Mouse (Mus musculus) fibroblast of lung, adult 2 months (primary cell): Measurements from ENCODE around the gene Galntl6.

Source experiments
- DNase-seq: peaks from one replicate; pipeline ENCODE4 v3.0.0-alpha.2; 2011; ENCODE audit warnings: low read depth

Gene Galntl6

GRCm38 (mm10) chr8:57962286-57963110 lies 949.9 kb downstream of the Galntl6 start:
- no peak for DNase-seq

- no peak for DNase-seq
Observed at GRCm38 (mm10) chr8:57959136-57959535, 953.3 kb downstream of the Galntl6 start.

- DNase-seq, result no peak
Observed at GRCm38 (mm10) chr8:57958121-57958901, 954.1 kb downstream of the Galntl6 start.

- no peak for DNase-seq
Observed at GRCm38 (mm10) chr8:57955501-57955900, 956.9 kb downstream of the Galntl6 start.

GRCm38 (mm10) chr8:57941113-57941512 lies 971.3 kb downstream of the Galntl6 start:
- no peak for DNase-seq

- no peak for DNase-seq
Observed at GRCm38 (mm10) chr8:57939856-57940420, 972.5 kb downstream of the Galntl6 start.

GRCm38 (mm10) chr8:57939177-57939855 lies 973.1 kb downstream of the Galntl6 start:
- DNase-seq, result no peak

GRCm38 (mm10) chr8:57927074-57927473 lies 985.4 kb downstream of the Galntl6 start:
- DNase-seq, result no peak

- DNase-seq, result no peak
Observed at GRCm38 (mm10) chr8:57923556-57923955, 988.9 kb downstream of the Galntl6 start.

- DNase-seq, result no peak
Observed at GRCm38 (mm10) chr8:57923130-57923529, 989.3 kb downstream of the Galntl6 start.

GRCm38 (mm10) chr8:57922214-57923070 lies 990.0 kb downstream of the Galntl6 start:
- no peak for DNase-seq

GRCm38 (mm10) chr8:57920326-57920903 lies 992.0 kb downstream of the Galntl6 start:
- DNase-seq, result no peak

- no peak for DNase-seq
Observed at GRCm38 (mm10) chr8:57918720-57919640, 993.5 kb downstream of the Galntl6 start.

GRCm38 (mm10) chr8:57893360-57893759 lies 1019.1 kb downstream of the Galntl6 start:
- DNase-seq, result no peak

- DNase-seq, result no peak
Observed at GRCm38 (mm10) chr8:57892115-57892514, 1020.3 kb downstream of the Galntl6 start.

GRCm38 (mm10) chr8:57890159-57890558 lies 1022.3 kb downstream of the Galntl6 start:
- no peak for DNase-seq

- DNase-seq, result no peak
Observed at GRCm38 (mm10) chr8:57888831-57889230, 1023.6 kb downstream of the Galntl6 start.

- DNase-seq, result no peak
Observed at GRCm38 (mm10) chr8:57879452-57879851, 1033.0 kb downstream of the Galntl6 start.

GRCm38 (mm10) chr8:57849074-57849473 lies 1063.4 kb downstream of the Galntl6 start:
- DNase-seq, result no peak

- no peak for DNase-seq
Observed at GRCm38 (mm10) chr8:57843461-57843860, 1069.0 kb downstream of the Galntl6 start.
